Mouse (Mus musculus) fat pad, adult 2 months (tissue): Measurements from ENCODE around the gene Gnb2.

Experiments
- DNase-seq: peaks from one replicate; pipeline ENCODE4 v3.0.0-alpha.2; 2011; ENCODE audit warnings: low read depth, low spot score; ENCODE audit errors: extremely low read depth

Gene Gnb2

GRCm38 (mm10) chr5:137521861-137522260 is 11.4 kb downstream of the Gnb2 start:
- no peak for DNase-seq

GRCm38 (mm10) chr5:137519691-137520550 is 13.4 kb downstream of the Gnb2 start:
- no peak for DNase-seq

- no peak for DNase-seq
Measured at GRCm38 (mm10) chr5:137518436-137518835, 14.9 kb downstream of the Gnb2 start, which contains the start of gene Gigyf1. Gene Gigyf1 (plus strand): TSS chr5:137518548.

- no peak for DNase-seq
Measured at GRCm38 (mm10) chr5:137514811-137515210, 18.5 kb downstream of the Gnb2 start.

GRCm38 (mm10) chr5:137513951-137514721 is 19.2 kb downstream of the Gnb2 start:
- no peak for DNase-seq

- no peak for DNase-seq
Measured at GRCm38 (mm10) chr5:137512847-137513794, 20.2 kb downstream of the Gnb2 start.

GRCm38 (mm10) chr5:137511706-137512105 is 21.6 kb downstream of the Gnb2 start:
- DNase-seq, result no peak

GRCm38 (mm10) chr5:137510573-137511390 is 22.5 kb downstream of the Gnb2 start:
- no peak for DNase-seq

- DNase-seq, result no peak
Measured at GRCm38 (mm10) chr5:137510014-137510501, 23.3 kb downstream of the Gnb2 start.

GRCm38 (mm10) chr5:137504041-137504440 is 29.3 kb downstream of the Gnb2 start:
- no peak for DNase-seq

- DNase-seq, result peak; percentile 26
Measured at GRCm38 (mm10) chr5:137502667-137503110, 30.6 kb downstream of the Gnb2 start.

- peak; percentile 79 for DNase-seq
Measured at GRCm38 (mm10) chr5:137501709-137502666, 31.3 kb downstream of the Gnb2 start, which contains the start of gene Pop7. Gene Pop7 (minus strand): TSS chr5:137502518.

- DNase-seq, result no peak
Measured at GRCm38 (mm10) chr5:137500186-137500585, 33.1 kb downstream of the Gnb2 start.

GRCm38 (mm10) chr5:137493831-137494230 is 39.5 kb downstream of the Gnb2 start:
- peak; percentile 16 for DNase-seq

GRCm38 (mm10) chr5:137491559-137491958 is 41.8 kb downstream of the Gnb2 start:
- DNase-seq, result no peak

- DNase-seq, result no peak
Measured at GRCm38 (mm10) chr5:137487616-137488015, 45.7 kb downstream of the Gnb2 start.

GRCm38 (mm10) chr5:137485851-137486155 is 47.5 kb downstream of the Gnb2 start:
- no peak for DNase-seq

GRCm38 (mm10) chr5:137485071-137485850 is 48.0 kb downstream of the Gnb2 start:
- DNase-seq, result no peak
